Mouse (Mus musculus): ENCODE data around the gene Wfdc16. TPM values are rescaled to one million over a fixed set of nuclear protein-coding genes. Genes with fewer than 3 reads are reported as not detected.
A peak's percentile ranks its signal among the peaks of the same experiment; 100 is the strongest.
"Not testable (repeated sequence)": the region's sequence is repeated elsewhere in the genome, so short reads cannot be mapped to it uniquely, and the experiment has no call there.

Wfdc16 gene
- polyA plus RNA-seq (2015; fragmentation: Nextera tagmentation; extraction: Ambion mirVana): not detected in 2 replicates

- DNase-seq (ENCODE audit: low spot score): no peak
Observed at GRCm38 (mm10) chr2:164638696-164639095, at the start of gene Wfdc16. TSS of gene Wfdc16 (minus strand) at chr2:164638796.

- no peak for DNase-seq (ENCODE audit: low spot score)
Observed at GRCm38 (mm10) chr2:164684807-164685206, 46.2 kb upstream of the Wfdc16 start, which contains the start of gene Wfdc13. TSS of gene Wfdc13 (plus strand) at chr2:164685107.

GRCm38 (mm10) chr2:164679906-164680305 is 41.3 kb upstream of the Wfdc16 start:
- DNase-seq (ENCODE audit: low spot score): peak; percentile 73

GRCm38 (mm10) chr2:164678848-164679625 is 40.4 kb upstream of the Wfdc16 start:
- DNase-seq (ENCODE audit: low spot score): peak; percentile 91

- no peak for DNase-seq (ENCODE audit: low spot score)
Observed at GRCm38 (mm10) chr2:164676916-164677685, 38.5 kb upstream of the Wfdc16 start.

- DNase-seq (ENCODE audit: low spot score): no peak
Observed at GRCm38 (mm10) chr2:164676103-164676502, 37.5 kb upstream of the Wfdc16 start.

DNA sequence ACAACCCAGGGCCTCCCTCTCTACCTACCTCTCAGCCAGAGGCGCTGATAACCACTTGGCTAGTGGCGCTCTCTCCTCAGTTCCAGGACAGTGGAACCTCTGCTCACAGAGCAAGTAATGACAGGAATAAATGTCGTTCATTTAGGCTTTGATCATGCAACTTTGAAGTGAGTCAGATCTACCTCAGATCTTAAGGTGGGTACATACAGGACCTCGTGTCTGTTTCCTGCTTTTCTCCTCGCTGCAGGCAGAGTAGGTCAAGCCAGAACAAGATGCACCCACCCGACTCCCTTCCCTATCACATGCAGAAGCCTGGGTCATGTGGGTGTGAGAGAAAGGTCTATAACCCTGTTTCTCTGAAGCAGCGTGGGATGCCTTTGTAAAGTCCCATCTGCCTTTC is 35.4 kb upstream of the Wfdc16 start, which contains the start of gene Wfdc11:
TSS of gene Wfdc11 (minus strand) at position 101 of the 400 bp plus-strand sequence.
- no peak for DNase-seq (ENCODE audit: low spot score)

- no peak for DNase-seq (ENCODE audit: low spot score)
Observed at GRCm38 (mm10) chr2:164670938-164671337, 32.3 kb upstream of the Wfdc16 start.

DNA sequence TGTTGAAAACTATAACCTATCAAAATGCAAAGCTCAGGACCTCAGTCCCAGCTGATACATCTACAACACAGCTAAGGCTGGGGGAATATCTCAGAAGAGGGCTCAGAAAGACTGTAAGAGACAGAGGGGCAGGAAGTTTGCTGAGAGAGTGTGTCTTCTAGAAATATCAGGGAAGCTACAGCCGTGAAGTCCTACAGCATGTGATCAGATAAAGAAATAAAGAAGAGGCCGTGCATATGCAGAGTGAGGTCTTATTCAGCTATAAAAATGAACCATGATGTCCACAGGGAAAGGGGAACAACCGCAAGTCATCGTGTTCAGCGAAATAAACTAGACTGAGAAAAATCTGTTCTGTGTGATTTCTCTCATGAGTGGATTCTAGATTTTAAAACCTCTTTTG is 31.7 kb upstream of the Wfdc16 start:
- DNase-seq (ENCODE audit: low spot score): no peak

DNA sequence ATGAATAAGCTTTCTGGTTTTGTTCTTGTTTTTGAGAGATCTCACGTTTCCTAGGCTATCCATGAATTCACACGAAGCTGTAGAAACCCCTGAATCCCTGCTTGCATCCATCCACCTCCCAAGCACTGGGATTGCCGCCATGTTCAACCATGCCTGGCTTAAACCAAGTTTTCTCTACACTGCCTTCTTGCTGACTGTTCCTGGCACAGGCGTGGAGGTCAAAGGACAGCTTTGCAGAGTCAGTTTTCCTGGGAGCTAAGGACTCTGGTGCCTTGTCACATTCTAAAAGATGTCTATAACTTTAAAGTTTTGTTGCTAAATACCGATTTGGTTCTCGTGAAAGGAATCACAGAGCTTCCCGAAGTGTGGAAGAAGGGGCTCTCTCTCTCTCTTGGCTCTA is 26.3 kb upstream of the Wfdc16 start:
- no peak for DNase-seq (ENCODE audit: low spot score)

- no peak for DNase-seq (ENCODE audit: low spot score)
Observed at GRCm38 (mm10) chr2:164656483-164656882, 17.9 kb upstream of the Wfdc16 start, which contains the start of gene Wfdc9. TSS of gene Wfdc9 (minus strand) at chr2:164656583.

- DNase-seq (ENCODE audit: low spot score): peak; percentile 37
Observed at GRCm38 (mm10) chr2:164655858-164656257, 17.3 kb upstream of the Wfdc16 start, which contains the start of gene Wfdc10. TSS of gene Wfdc10 (plus strand) at chr2:164656046.

DNA sequence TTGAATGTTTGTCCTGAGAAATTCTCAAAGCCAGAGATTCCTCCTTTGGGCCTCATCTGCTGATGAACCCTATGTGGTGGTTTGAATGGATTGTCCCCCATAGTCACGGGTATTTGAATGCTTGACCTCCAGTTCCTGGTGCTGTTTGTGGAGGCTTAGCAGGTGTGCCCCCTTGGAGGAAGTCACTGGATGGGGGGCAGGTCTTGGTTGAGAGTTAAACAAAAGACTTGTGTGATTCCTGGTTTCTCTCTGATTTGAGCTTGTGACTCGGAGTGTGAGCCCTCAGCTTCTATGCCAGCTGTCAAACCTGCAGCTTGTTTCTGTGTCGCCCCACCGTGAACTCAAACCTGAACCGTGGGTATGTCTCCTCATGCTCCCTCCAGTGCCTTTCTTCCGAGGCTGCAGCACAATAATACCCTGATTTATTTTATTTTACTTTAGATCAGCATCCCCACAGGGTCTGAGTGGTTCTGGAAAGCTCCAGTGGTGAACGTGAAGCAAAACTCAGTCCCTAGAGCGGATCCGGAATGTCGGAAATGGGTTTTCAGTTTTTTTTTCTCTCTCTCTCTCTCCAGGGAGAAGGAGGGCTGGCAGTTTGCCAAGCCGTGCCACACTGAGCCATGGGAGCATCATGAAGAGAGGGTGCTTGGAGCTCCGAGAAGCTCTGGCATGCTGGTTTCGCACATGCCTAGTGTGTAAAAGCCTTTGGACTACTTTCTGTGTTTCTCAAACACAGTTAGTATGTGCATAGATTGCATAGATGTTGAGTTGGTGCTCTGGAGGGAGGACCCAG is 3.5 kb upstream of the Wfdc16 start:
- no peak for DNase-seq (ENCODE audit: low spot score)

GRCm38 (mm10) chr2:164641129-164641528 is 2.5 kb upstream of the Wfdc16 start:
- no peak for DNase-seq (ENCODE audit: low spot score)

DNA sequence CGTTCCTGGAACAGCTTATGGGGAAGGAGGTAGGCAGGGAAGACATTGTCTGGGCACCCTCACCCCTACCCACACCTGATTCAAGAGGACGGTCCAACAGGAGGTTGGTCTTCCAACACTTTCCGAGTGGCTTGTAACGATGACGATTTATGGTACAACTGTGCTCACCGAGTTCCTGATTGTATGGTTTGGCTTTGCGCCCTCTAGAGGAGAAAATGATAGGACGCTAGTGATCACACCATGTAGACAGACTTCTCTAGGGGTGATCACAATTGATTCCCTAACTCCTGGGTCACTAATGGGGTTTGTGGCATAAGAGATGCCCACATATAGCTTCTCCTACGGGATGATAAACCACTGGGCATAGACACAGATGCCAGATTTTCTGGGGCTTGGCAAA is 3.3 kb downstream of the Wfdc16 start:
- no peak for DNase-seq (ENCODE audit: low spot score)

- no peak for DNase-seq (ENCODE audit: low spot score)
Observed at GRCm38 (mm10) chr2:164621775-164622174, 16.8 kb downstream of the Wfdc16 start.

DNA sequence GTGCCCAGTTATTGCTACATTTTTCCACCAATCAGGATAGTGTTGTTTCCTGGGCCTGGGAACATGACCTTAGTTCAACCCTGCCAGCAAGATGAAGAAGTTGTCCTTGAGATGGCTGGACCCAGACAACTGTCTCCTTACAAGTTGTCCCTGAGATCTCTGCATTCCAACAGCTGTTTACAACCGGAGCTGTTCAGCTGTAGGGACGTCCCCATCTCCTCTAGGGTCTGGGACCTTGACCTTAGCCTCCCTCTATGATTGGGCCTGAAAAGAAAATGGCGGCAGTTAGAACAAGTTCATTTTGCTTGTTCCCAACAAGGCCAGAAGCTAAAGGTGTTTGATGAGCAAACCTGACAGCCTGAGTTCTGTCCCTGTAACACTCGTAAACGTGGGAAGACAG is 19.5 kb downstream of the Wfdc16 start:
- DNase-seq (ENCODE audit: low spot score): no peak

DNA sequence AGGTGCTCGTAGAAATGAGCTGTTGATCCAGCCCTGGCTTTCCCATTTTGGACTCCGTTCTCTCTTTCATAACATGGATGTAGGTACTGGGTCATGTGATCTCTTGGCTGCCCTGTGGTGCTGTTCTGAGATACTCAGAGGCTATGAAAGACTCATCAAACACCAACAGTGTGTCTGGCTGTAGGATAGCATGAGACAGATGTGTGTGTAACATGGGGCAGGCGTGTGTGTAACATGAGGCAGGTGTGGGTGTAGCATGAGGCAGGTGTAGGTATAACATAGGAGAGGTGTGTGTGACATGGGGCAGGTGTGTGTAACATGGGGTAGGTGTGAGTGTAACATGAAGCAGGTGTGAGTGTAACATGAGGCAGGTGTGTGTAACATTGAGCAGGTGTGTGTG is 23.2 kb downstream of the Wfdc16 start:
- DNase-seq (ENCODE audit: low spot score): no peak

GRCm38 (mm10) chr2:164613471-164613870 is 25.1 kb downstream of the Wfdc16 start, which contains the start of the genes Wfdc6b and Wfdc8:
TSS of gene Wfdc6b (plus strand) at chr2:164613522.
TSS of gene Wfdc8 (minus strand) at chr2:164613626.
- not testable (repeated sequence) for DNase-seq (ENCODE audit: low spot score)

DNA sequence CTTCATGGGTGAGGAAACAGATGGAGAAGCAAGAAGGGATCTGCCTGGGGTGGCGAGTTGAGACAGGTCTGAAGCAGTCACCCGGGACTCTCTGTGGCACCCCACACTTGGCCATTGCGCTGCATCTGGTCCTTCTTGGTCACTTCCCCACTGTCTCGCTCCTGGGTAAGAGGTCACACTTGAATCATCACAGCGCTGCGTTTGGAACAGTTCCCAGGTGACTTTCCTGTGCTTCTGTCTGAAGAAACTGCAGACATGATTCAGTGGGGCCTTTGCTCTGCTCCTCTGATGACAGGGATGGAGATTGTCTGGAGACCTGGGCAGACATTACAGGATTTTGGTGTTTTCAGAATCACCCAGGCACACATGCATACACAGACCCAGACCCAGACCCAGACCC is 29.8 kb downstream of the Wfdc16 start:
- no peak for DNase-seq (ENCODE audit: low spot score)

DNA sequence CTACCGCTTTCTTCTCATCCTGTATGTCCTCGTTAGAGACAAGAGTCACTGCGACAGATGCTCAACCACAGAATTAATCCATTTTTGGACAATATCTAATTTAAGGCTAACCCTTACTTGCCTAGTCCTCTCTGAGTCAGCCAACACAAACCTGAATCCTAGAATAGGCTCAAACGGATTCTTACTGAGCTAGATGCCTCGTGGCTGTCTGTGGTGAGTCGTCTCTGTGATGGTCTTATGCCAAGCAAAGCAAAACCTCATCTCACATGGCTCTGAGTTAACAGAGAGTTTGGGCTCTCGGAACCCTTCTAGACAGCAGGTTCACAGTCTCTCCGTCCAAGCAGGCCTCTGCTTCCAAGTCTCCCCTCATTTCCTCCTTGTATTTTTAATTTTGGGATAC is 34.2 kb downstream of the Wfdc16 start:
- DNase-seq (ENCODE audit: low spot score): no peak

All from thymus, postnatal 0 days (tissue).